Mouse (Mus musculus): ENCODE measurements around the gene 1520401A03Rik.

- TF ChIP-seq GATA1 (IDR thresholded peaks at IDR 0.05; ENCODE audit: low read length), result no peak
- TF ChIP-seq TAL1 (IDR thresholded peaks at IDR 0.05; ENCODE audit: low read length), result no peak
These were observed 42.2 kb downstream of the 1520401A03Rik start for GRCm38 (mm10) chr17:23680336-23680735.
